In genomic region chr8:95702480-95703446, GRCm38 (mm10) we compare ENCODE assay signal across 8 mouse cellular contexts. TPM values are rescaled to one million over a fixed set of nuclear protein-coding genes. Genes with fewer than 3 reads are reported as not detected.
DNase-seq lines count a peak whose midpoint lies in the region; ATAC-seq and TF ChIP-seq lines count a peak whose summit lies in the region.

No protein-coding gene starts in this region.

- no peak for TF ChIP-seq CTCF in lung, adult 2 months (IDR thresholded peaks at IDR 0.05; ENCODE audit: insufficient read depth, low read length)

- DNase-seq in MN1 (ENCODE audit: low spot score): peak; percentile 93
- DNase-seq in cerebellum, adult 9-10 months: peak; percentile 95
- peak; percentile 92 to 94 for DNase-seq in layer of hippocampus, adult 8-10 months (ENCODE audit: low spot score in 2 of 2)
- DNase-seq in lung, adult 2 months: peak; percentile 45
- peak; percentile 92 for DNase-seq in thymus, postnatal 0 days (ENCODE audit: low spot score)

- H3K4me3 ChIP-seq in lung, adult 2 months (replicated peaks; ENCODE audit: extremely low read depth, low read depth, low read length): peak overlapping the region; percentile 47

- TF ChIP-seq POLR2A in lung, adult 2 months (IDR thresholded peaks at IDR 0.05; ENCODE audit: borderline replicate concordance, extremely low read depth, low read depth, low read length): no peak

- no peaks in the 10 kb centered on the region for H3K4me1 ChIP-seq in lung, adult 2 months (ENCODE audit: control insufficient read depth, insufficient read depth, low read length)

- ATAC-seq in frontal cortex, adult (ENCODE audit: low TSS enrichment): peak; percentile 70
- ATAC-seq in hematopoietic stem cell, adult 5-6 weeks (replicated peaks in 1 of 2; ENCODE audit: insufficient read depth in 1 of 2, low FRiP score in 2 of 2, low TSS enrichment in 1 of 2, low read depth in 1 of 2, poor library complexity in 2 of 2, severe bottlenecking in 2 of 2): peak; percentile 91
- 0 out of 2 replicates have a peak, but pooled peaks have one; percentile 20 for ATAC-seq in neutrophil, adult 5-6 weeks (ENCODE audit: extremely low read depth, insufficient number of reproducible peaks, low FRiP score, poor library complexity, severe bottlenecking)

- WGBS in lung, adult 2 months: 2% methylated on average over 34 of the region's 34 CpGs

RNA-seq across cellular contexts. Expression of gene Setd6, which starts 12.9 kb away (rescaled TPM):
- 25.5 and 45.2 TPM in 2 replicates for total RNA-seq in hematopoietic stem cell, adult 5-6 weeks (2017)
- total RNA-seq in layer of hippocampus, adult 8-10 months (2022): 10 to 100 TPM; 18.7 to 27.8 (median 23.9) TPM
- polyA plus RNA-seq in lung, adult 2 months (2012; rRNA removed): 8.9 and 13.8 TPM in 2 replicates
- total RNA-seq in neutrophil, adult 5-6 weeks (2017): 30.5 and 40.3 TPM in 2 replicates
- polyA plus RNA-seq in thymus, postnatal 0 days (2015; fragmentation: Nextera tagmentation; extraction: Ambion mirVana): 19.7 and 20.4 TPM in 2 replicates

RNA-seq across cellular contexts. Expression of gene Ndrg4, which starts 26.0 kb away (rescaled TPM):
- 0.79 TPM in 1 of 2 replicates, not detected in the other for total RNA-seq in hematopoietic stem cell, adult 5-6 weeks (2017)
- total RNA-seq in layer of hippocampus, adult 8-10 months (2022): 1,000 to 10,000 TPM; 1,272 to 1,518 (median 1,383) TPM
- 17.4 and 21.5 TPM in 2 replicates for polyA plus RNA-seq in lung, adult 2 months (2012; rRNA removed)
- total RNA-seq in neutrophil, adult 5-6 weeks (2017): not detected in 2 replicates
- polyA plus RNA-seq in thymus, postnatal 0 days (2015; fragmentation: Nextera tagmentation; extraction: Ambion mirVana): 3.2 and 4.1 TPM in 2 replicates

Comparison
In these comparisons a context has a peak if more than half of its experiments do, and no peak if none do; other contexts are left out.
1. Peak in every context shown above with its lines: DNase-seq, ATAC-seq and H3K4me3 ChIP-seq.
2. DNase-seq: peak in every context shown above with its lines; median percentile 95 in cerebellum, adult 9-10 months; 93 in MN1; 93 in layer of hippocampus, adult 8-10 months; 92 in thymus, postnatal 0 days; 45 in lung, adult 2 months.
3. ATAC-seq: peak in every context shown above with its lines; median percentile 91 in hematopoietic stem cell, adult 5-6 weeks; 70 in frontal cortex, adult; 20 in neutrophil, adult 5-6 weeks.
4. RNA of gene Ndrg4, which starts 26.0 kb away (total RNA-seq): 1,272 to 1,518 TPM in layer of hippocampus, adult 8-10 months; 0.79 TPM in hematopoietic stem cell, adult 5-6 weeks and not detected in neutrophil, adult 5-6 weeks; every median in the first group is over 100 times any median in the second.